Mouse (Mus musculus) stomach, postnatal 0 days (tissue): Measurements from ENCODE around the gene Ctsf.
A peak's percentile ranks its signal among the peaks of the same experiment; 100 is the strongest.

ENCODE experiments used
- CTCF ChIP-seq: IDR thresholded peaks from 2 replicates; pipeline ENCODE4 v1.5.1; 2016; ENCODE audit warnings: antibody characterized with exemption, low read depth, mild to moderate bottlenecking, moderate library complexity
- EP300 ChIP-seq: optimal IDR thresholded peaks from 2 replicates; pipeline ENCODE3; 2016; ENCODE audit warnings: antibody characterized with exemption

DNA sequence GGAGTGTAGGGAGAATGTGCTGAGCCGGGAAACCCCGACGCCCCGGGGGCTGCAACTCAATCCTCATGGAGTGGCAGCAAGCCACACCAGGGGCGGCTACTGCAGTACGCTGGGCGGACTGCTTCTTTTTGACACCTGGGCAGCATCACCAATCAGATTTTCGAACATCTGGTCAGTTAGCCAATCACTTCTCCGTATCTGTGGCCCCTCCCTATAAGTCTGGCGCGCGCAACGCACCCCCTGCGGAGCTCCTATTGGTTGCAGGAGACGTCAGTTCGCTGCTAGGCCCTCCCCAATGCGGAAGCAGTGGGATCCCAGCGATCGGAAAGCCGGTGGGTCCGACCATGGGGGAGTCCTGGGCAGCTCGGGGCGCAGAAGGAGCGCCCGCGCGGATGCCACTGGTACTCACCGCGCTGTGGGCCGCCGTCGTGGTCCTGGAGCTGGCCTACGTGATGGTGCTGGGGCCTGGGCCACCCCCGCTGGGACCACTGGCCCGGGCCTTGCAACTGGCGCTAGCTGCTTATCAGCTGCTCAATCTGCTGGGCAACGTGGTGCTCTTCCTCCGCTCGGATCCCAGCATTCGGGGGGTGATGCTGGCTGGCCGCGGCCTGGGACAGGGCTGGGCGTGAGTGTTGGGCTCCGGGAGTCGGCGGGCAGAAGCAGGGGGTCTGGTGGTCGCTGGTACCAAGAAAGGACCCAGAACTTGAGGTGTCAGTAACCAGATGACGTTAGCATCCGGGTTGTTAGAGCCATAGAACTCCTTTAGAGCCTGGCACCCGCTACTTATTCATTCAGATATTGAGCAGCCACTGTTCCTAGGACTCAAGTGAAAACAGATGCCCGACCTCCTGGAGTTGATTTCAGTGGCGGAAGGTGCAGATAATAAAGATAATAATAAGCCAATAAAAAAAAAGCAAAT, 23.7 kb downstream of the Ctsf start, which contains the start of gene Zdhhc24:
- TF ChIP-seq CTCF (no peak), EP300 (peak; percentile 83)
